Mouse (Mus musculus) adrenal gland, postnatal 10 days (tissue): Measurements from ENCODE around the gene Ears2. TPM values are rescaled to one million over a fixed set of nuclear protein-coding genes. Genes with fewer than 3 reads are reported as not detected.
"Not testable (repeated sequence)": the region's sequence is repeated elsewhere in the genome, so short reads cannot be mapped to it uniquely, and the experiment has no call there.

Source experiments
- DNase-seq: peaks from one replicate; pipeline ENCODE4 v3.0.0; 2021; ENCODE audit warnings: mixed read lengths
- long read RNA-seq, 2 experiments: library from polyadenylated mRNA; stranded (forward); transcript quantifications; one replicate each; pipeline ENCODE4 v2.0.0; 2021
- total RNA-seq, 2 experiments: library from RNA; stranded (reverse); gene quantifications; 2 replicates each; pipeline ENCODE4 v1.2.3; 2021

Ears2 gene
- 10 to 100 TPM; 19.3 to 21.7 TPM for total RNA-seq
- long read RNA-seq, experiment 1, transcript Ears2-201 (9 exons, 2,046 nt) = major isoform, 29 of 38 reads
- long read RNA-seq, experiment 1, partial matches to known transcripts = 5 of 38 reads
- long read RNA-seq, experiment 1, other reads (novel, unspliced or antisense) = 2 of 38 reads
- long read RNA-seq, experiment 2, transcript Ears2-201 (9 exons, 2,046 nt) = major isoform, 20 of 28 reads
- long read RNA-seq, experiment 2, partial matches to known transcripts = 1 of 28 reads
- long read RNA-seq, experiment 2, other reads (novel, unspliced or antisense) = 5 of 28 reads

DNA sequence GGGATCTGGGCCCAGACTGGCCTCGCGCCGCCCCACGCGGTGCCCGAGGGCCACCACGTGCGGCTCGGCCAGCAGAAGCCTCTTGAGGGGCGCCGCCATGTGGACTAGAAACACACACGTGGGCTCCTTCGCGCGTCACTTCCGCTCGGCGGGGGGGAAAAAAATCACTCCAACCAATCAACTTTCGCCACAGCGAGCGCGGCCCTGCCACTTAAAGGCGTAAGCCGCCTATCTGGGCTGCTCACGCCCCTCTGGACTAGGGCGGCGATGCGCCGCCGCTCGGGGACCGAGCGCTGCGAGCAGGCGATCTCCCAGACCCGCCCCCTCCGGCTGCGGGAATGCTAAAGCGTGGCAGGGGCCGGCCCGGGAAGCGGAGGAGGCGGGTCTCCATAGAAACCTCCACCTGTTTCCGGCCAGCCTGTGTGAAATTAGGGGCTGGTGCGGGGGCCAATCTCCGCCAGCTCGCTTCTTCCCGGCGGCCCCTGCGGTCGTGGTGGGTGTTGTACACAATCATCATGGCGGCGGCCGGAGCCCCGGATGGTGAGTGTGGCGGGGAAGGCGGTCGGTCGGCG, at the start of gene Ears2, which contains the start of gene Ubfd1:
TSS of gene Ears2 (minus strand) at position 319 of the 572 bp plus-strand sequence.
TSS of gene Ubfd1 (plus strand) at position 231 of the 572 bp plus-strand sequence.
- DNase-seq = peak; percentile 96

GRCm38 (mm10) chr7:122108206-122108605, 41.1 kb upstream of the Ears2 start:
- no peak for DNase-seq

DNA sequence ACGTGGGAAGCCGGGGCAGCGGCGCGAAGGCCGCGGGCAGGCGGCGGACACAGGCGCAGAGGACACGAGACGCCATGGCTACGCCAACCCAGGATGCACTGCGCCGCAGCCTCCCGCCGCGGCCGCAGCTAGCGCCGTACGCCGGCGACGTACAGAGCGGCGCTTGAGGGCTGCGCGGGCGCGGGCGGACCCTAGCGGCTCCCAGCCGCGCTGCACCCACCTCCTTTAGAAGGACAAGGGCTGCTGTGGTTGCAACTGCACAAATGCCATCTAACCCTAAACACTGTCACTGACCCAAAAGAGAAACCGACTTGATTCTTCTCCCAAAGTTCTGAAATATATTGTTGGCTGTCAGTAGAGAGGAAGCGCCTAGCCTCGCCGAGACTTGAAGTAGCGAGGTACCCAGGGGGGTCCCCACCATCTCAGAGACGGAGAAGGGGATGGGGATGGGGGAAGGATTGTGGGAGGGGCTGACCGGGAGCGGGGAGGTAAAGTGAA, 34.7 kb upstream of the Ears2 start, which contains the start of gene Ndufab1:
TSS of gene Ndufab1 (minus strand) at position 140 of the 498 bp plus-strand sequence.
- peak; percentile 92 for DNase-seq

DNA sequence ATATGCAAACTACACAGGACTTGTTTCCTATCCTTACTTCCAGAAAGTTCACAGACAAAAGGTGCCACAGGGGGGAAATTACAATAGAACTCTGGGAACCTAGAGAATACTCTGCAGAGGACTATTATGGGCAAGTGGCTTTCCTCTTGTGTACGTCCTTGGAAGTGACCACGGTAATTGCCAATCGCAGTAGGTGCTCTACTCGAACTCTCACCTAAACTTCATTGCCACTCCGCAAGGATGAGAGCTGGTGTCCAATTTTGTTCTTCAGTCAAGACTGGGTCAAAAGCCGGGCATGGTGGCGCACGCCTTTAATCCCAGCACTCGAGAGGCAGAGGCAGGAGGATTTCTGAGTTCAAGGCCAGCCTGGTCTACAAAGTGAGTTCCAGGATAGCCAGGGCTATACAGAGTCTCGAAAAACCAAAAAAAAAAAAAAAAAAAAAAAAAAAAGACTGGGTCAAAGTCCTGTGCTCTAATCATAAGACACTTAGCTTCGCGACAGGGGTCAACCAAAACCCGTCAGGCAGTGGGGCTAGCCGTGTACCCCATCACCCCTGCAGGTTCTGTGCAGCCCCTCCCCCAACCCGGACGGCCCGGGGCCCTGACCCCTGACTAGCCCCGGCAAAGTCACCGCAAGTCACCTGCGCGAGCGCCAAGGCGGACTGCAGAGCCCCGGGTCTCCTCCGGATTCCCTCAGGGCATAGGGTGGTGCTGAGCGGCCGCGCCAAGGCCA, 34.1 kb upstream of the Ears2 start:
- DNase-seq = not testable (repeated sequence)

GRCm38 (mm10) chr7:122099222-122099621, 32.2 kb upstream of the Ears2 start:
- peak; percentile 42 for DNase-seq

DNA sequence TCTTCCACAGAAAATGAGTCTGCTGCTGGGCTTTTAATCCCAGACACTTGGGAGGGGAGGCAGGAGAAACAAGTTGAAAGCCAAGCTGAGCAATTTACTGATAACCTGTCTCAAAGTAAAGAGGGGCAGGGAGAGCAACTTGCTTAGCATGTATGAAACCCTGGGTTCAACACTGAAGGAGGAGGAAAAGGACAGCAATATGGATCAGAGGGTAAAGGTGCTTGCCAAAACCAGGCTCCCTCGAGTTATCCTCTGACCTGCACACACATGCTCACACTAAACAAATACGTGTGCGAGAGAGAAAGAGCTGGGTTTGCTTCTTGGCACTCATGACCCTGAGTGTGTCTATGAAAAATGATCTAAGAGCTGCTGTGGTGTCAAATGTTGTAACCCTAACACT, 30.9 kb upstream of the Ears2 start:
- no peak for DNase-seq

- DNase-seq = no peak
These were observed 27.7 kb upstream of the Ears2 start for GRCm38 (mm10) chr7:122094564-122095330.

DNA sequence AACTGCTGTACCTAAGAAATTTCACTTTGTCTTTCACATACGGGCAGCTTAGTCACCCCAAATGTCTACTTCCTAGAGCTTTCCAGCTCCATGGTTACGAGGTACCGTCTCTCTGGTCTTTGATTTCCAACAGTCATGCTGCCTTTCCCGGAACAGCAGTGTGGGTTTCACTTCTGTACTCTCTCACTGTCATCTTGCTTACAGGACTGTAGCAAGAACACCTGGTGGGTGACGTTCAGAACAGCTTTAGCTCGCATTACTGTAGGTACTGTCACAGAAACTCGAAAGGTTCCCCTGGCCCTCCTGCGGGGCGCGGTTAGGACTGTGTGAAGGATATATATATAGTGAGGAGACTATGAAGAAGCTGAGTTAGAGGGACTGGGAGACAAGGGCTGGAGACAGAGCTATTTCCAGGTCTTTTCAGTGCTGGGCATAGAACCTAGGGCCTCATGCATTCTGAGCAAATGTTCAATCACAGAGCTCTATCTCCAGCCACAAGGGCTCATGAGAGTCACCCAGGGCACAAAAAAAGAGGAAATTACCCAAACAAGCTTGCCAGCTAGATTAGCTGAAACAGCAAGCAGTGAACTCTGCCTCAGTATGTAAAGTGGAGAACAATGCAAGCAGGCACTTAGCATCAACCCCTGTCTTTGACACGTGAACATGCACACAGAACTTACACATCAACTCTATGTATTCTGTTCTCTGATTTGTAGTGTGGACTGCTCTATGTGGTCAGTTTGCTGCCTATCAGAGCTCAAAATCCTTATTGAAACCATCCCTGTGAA, 20.3 kb upstream of the Ears2 start:
- no peak for DNase-seq

- DNase-seq = no peak
These were observed 14.0 kb upstream of the Ears2 start for GRCm38 (mm10) chr7:122081071-122081470.

DNA sequence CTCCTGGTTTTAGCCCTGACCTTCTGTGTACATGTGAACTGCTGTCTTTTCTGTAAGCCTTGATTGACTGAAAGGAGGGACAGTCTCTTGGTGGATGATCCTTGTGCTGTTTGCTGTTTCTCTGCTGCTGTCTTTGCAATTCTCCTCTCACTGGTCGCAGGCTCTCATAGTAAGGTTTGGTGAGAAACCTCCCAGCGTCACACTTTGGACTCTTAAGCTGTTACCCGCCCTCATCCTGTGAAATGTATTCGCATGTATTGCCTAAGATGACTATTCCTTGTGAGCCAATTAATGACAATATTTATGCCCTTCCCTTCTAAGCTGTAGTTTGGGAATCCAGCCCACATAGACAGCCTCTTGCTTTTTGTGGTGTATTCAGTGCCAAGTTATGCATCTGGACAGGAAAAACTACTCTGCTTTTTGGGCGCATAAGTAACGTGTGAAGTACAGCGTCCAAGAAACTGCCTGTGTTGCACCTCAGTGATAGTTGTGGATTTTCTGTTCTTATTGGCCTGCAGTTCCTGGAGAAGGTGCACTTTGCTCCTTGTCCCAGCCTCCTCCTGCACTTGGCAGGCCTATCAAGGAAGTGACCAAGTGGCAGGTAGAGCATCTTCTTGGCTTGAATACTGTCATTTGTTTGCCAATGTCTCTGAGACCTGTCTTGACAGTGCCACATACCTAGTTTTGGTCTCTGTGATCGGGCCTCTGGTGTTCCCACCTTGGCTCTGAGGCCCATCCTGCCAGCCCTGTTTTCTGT, 12.9 kb upstream of the Ears2 start:
- no peak for DNase-seq

DNA sequence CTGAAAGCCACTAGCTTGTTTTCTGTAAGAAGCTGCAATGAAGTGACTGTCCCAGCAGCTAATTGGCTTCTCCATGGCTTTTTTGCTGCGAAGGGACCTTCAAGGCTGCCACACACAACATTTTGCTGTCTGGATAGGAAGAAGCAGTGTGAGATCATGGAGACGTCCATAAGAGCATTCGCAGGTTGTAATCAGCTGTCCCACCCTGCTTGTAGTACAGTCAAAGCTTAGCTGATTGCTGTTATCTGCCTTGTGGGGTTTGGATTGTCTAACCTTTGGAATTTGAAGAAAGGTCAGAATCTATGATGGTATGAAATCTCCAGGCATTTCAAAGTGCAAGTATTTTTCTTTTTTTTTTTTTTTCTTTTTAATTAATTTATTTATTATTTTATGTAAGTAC, 7.3 kb upstream of the Ears2 start:
- DNase-seq = no peak

DNA sequence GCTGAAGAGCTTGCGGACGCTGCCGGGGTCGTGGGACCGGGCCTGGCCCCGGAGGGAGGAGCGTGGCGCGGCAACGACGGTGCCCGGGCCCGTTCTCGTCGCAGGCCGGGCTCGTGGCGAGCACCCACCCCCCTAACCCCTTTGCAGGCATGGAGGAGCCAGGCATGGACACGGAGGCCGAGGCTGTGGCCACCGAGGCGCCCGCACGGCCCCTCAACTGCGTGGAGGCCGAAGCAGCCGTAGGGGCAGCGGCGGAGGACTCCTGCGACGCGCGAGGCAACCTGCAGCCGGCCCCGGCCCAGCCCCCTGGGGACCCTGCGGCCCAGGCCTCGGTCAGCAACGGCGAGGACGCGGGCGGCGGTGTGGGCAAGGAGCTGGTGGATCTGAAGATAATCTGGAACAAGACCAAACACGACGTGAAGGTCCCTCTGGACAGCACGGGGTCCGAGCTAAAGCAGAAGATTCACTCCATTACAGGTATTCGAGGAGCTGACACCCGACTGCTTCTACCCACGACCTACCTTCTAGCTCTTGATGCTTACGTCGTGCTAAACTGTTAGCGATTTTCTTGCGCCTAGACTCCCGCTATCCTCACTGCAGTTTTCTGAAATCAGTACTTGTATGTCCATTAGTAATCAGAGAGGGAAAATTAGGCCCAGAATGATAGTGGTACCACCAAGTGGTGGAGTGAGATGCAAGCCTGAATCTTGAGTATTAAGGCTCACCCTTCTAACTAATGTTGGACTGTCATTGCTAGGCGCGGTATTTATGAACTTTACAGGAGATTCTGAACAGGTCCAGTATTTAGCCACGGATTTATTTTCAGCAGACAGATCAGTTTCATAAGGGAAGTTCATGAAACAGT, 686 bp upstream of the Ears2 start:
- DNase-seq = peak; percentile 50

DNA sequence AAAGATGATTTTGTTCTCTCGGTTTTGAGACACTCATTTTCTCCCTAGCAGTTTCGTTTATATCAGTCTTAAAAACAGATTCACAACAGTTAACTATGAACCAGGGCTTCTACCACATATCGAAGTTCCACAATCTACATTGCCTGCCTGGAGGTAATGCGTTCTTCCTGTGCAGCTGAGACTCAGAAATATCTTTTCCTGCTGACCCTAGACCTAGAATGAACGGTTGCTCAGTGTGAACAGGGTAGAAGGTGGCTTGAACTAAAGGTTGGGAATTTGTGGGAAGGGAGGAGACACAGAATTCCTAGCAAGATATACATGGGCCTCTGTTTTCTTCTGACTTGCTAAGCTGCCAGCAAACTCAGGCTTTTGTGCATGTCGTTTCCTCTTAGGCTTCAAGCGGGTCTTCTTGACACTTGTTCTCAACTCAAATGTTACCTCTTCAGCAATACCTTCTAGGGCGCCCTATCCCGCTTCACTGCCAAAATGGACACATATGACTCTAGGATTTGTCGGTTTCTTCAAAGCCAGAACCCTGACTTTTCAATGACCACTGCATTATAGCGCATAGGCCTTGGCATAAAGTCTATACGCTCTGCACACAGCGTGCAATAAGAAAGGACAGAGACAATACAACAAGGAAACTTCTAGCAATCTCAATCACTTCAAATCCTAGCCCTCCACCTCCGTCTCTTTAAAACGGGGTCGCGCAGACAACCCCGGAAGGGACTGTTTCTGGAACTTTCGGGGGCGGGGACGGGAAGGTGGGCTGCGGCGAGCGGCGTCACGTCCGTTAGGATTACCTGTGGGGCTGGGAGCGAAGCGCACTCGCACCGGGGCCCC, 740 bp downstream of the Ears2 start:
- no peak for DNase-seq

DNA sequence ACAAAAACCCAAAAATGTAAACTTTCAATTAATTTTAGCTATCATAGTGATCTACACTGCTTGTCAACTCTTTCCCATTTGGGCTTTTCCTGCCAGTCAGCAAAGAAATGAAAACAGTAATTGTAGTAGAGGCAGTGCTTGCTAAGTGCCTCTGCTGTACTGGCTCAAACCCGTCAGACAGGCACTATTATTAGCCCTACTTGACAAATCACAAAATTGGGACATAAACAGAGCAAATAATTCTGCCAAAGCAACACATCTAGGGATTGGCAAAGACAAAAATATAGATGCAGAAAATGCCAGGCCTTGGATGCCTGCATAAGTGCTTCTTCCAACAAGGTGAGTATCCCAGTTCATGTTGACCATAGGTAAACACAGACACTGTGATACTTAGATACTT, 1.4 kb downstream of the Ears2 start:
- no peak for DNase-seq

DNA sequence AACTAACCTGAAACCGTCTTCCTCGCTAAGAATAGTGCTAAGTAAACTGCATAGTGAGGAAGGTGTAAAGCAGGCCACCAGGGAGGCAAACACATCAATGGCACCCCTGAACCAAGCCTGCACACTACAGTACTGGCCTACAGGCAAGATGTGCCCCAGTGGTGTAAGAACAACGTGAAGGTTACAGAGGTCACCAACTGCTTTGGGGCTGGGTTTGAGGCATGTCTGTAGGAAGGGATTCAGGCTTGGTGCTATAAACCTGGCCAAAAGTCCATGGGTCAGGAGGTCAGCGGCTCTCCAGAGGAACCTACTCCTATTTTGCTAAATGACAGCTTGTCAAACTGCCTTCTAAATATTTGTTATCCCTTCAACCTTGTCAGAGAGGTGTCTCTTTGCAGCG, 10.4 kb downstream of the Ears2 start:
- no peak for DNase-seq

- DNase-seq = no peak
These were observed 16.2 kb downstream of the Ears2 start for GRCm38 (mm10) chr7:122050834-122051233.

DNA sequence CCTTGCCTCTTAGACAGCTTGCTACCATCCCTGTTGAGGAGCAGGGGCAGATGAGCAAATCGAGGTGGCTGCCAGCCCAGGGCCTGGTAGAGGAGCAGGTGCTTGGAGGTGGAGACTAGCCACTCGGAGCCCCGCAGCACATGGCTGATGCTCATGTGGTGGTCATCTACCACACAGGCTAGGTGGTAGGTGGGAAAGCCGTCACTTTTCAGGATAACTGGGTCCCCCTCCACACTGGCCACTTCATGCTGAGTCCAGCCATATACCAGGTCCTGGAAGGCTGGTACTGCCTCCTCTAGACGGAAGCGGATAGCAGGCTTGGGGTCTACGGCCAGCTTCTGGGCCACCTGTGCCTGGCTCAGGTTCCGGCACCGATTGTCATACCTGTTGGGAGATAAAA, 18.9 kb downstream of the Ears2 start:
- no peak for DNase-seq

DNA sequence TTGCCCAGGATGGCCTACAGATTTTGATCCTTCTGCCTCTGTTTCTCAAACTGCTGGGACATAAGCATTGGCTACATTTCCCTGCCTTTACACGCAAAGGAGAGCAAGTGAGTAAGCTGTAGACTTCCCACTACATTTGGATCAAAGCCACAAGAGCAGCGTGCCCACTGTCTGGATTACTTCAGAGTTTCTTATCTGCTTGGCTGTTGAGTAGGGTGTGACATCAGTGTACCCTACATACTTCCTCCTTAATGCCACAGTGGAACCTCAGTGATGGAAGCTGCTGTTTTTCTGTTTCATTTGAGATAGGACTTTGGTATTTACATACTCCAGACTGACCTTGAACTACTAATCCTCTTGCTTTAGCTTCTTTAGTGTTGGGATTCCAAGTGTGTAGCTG, 20.2 kb downstream of the Ears2 start:
- no peak for DNase-seq

- DNase-seq = no peak
These were observed 21.4 kb downstream of the Ears2 start for GRCm38 (mm10) chr7:122045711-122046110.
